Mouse (Mus musculus) urinary bladder, postnatal 14 days (tissue): ENCODE results near the gene Shoc2.
"Not testable (repeated sequence)": the region's sequence is repeated elsewhere in the genome, so short reads cannot be mapped to it uniquely, and the experiment has no call there.

Experiments
- DNase-seq: peaks from one replicate; pipeline ENCODE4 v3.0.0; 2021; ENCODE audit warnings: low spot score

Shoc2 gene

DNA sequence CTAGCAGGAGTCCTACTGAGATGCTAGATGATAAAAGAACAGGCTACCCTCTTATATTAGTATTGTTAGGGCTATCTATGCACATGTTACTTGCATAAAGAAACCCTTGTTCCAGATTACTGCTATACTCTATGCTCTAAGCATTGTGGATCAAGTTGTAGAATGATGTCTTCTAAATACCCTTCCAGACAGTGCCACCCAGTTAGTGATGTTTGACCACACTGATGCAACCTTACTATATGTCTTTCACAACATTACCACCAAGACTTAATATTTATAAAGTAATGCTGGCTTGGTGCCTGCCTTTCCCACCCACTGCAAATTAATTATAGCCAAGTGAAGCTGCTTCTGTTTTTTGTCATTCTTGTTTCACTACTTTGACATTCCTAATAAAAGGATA, 11.1 kb upstream of the Shoc2 start:
- DNase-seq = no peak

- DNase-seq = no peak
These were observed 10.1 kb upstream of the Shoc2 start for GRCm38 (mm10) chr19:53934046-53934445.

- DNase-seq = no peak
These were observed 4.6 kb upstream of the Shoc2 start for GRCm38 (mm10) chr19:53939467-53939866.

GRCm38 (mm10) chr19:53941139-53941538, 3.0 kb upstream of the Shoc2 start:
- DNase-seq = no peak

DNA sequence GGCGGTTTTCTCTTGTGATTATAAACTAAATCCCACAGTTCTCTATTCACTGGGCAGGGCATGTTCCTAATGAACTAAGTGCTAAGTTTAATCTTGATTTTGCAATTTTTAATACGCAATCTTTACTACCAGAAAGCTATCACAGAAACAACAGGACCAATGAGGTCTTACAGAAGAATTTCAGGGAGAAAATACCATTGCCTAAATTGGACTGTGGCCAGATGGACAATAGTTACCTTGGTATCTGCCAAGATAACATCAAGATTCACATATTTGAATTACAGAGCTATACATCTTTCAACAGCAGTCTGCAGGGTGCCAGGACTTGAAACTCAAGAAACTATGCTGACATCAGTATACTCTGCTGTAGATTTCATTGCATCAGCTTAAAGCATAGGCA, 1.8 kb upstream of the Shoc2 start:
- DNase-seq = no peak

DNA sequence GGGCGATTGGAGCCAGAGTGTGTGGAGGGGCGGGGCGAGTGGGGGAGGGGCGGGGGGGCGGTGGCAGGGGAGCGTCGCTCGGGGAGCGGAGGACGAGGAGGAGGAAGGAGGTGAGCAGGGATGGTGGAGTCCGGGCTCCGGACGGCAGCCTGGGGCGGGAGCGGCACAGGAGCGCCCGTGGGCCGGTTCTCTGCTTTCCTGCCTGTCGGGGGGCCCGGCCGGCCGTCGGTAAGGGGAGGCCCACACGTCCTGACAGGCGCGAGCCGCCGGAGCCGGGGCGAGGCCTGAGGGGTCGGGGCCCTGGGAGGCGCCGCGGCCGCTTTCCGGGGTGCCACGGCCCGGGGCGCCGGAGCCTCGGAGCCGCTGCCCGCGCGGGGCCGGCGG, 672 bp downstream of the Shoc2 start:
- no peak for DNase-seq

DNA sequence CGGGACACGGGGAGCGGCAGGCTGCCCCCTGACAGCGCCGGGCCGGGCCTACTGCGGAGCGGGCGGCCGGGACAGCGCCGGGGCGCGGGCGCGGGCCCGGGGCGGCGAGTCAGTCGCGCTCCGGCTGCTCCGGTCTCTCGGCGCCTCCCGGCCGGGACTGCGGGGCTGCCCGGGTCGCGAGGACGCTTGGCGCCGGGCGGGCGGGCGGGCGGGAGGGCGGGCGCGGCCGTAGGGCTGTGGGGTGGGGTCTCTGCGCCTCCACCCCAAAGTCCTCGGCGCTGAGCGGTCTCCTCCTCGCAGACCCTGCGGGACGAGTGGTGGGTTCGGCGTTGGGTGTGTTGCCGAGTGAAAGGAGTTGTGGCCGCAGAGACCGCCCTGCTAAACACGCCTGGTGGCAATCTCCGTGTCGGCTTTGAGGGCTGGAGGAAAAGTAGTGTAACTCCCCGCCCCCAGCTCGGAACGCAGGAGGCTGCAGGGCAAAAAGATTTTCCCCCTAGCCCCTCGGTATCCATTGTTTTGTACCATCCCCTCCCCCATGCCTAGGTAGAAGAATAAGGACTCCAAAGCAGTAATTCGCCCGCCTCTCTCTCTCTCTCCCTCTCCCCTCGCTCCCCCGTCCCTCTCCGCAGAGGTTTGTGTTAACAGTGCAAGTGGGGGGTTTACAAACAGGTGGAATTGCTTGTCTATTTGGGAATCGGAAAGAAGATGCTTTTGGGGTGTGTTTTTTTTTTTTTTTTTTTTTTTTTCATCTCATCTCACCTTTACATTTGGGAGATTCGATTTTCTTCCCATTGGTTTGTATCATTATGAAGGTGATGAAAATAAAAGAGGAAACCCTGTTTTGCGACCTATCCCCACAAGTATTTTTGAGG, 1.3 kb downstream of the Shoc2 start:
- DNase-seq = peak; percentile 52

- no peak for DNase-seq
These were observed 13.4 kb downstream of the Shoc2 start for GRCm38 (mm10) chr19:53957513-53957912.

- no peak for DNase-seq
These were observed 18.4 kb downstream of the Shoc2 start for GRCm38 (mm10) chr19:53962511-53962910.

DNA sequence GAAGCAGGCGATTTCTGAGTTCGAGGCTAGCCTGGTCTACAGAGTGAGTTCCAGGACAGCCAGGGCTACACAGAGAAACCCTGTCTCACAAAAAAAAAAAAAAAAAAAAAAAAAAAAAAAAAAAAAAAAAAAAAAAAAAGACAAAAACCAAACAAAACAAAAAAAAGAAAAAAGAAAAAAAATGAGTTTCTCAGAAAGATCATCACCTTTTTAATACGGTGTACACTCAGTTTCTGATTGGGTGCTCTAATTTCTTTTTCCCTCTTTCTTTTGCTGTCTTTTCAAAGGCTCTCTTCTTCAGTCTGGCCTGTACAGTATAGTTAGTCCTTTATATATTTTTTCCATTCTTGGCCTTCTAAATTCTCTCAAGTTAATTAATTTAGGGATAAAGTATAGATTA, 20.2 kb downstream of the Shoc2 start:
- DNase-seq = not testable (repeated sequence)

DNA sequence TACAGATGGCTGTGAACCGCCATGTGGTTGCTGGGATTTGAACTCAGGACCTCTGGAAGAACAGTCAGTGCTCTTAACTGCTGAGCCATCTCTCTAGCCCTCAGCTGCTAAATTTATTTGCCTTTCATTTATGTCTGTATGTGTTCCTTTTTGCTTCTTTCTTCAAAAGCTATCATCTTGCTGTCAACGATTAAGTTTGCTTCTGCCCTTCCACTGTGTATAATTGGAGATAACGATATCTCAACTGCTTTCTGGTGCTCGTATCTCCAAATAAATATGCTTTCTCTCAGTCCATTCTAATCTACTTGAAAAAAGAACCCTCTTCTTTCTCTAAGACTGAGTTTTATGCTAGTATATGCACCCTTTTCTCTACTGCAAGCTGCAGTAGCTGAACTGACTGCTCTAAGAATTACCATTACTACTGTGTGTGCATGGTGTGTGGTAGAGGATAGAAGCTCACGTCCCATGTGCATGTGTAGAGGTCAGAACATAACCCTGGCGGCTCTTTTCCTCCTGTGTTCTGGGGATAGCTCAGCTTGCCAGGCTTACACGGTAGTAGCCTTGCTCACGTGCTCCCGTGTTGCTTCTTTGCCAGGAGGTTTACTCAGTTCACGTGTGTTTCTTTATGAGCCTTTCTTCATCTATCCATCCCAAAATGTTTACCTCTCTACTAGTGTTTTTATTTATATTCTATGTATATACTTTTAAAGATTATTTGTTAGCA, 21.0 kb downstream of the Shoc2 start:
- no peak for DNase-seq

GRCm38 (mm10) chr19:53969226-53969625, 25.1 kb downstream of the Shoc2 start:
- DNase-seq = no peak

DNA sequence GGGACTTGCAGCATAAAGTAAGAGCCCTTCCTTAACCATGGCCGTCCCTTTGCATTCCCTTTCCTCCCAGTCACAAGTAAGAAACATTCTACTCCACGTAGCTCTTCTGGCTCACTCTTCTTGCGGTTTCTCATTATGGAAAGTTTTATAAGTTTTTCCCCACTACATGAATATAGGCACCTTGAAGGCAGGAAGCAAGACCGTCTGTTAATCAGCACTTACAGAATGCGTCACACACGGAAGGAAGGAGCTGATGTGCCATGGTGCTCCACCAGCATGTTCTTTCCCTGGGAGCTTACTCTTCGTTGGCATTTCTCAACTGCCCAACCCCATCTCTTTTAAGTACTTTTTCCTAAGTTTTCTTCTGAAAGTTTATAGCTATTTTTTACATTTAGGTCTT, 27.8 kb downstream of the Shoc2 start:
- no peak for DNase-seq

GRCm38 (mm10) chr19:53973656-53974055, 29.6 kb downstream of the Shoc2 start:
- no peak for DNase-seq

DNA sequence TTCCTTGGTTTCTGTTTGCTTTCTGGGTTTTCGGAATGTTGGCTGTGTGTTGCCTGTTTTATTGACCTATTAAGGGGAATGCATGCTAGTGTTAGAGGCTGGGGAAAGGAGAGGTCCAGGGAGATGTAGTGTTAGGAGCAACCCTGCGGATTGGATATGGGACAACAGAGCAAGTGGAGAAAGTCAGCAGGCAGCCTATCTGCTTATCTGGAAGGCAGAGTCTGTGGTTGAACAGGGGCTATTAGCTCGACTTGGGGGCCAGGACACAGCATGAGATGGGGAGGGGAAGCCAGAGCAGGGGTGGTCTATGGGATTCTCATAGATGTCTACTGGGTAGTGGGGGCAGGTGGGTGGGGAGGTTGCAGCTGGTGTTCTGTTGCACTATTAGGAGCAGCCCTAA, 37.9 kb downstream of the Shoc2 start:
- DNase-seq = no peak

GRCm38 (mm10) chr19:53983336-53983735, 39.2 kb downstream of the Shoc2 start:
- no peak for DNase-seq

DNA sequence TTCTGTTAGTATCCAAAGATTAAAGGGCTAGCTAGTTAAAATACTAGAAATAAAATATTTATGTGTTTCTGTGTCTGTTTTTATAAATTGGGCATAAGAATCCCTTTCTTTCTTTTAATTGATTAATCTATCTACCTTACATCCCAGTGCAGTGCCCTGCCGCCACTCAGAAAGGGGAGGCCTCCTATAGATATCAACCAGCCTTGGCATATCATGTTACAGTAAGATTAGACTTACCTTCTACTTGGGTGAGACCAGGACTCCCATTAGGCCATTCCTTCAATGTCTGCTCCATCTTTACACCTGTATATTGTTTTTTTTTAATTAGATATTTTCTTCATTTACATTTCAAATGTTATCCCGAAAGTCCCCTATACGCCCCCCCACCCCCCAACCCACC, 40.5 kb downstream of the Shoc2 start:
- DNase-seq = no peak

DNA sequence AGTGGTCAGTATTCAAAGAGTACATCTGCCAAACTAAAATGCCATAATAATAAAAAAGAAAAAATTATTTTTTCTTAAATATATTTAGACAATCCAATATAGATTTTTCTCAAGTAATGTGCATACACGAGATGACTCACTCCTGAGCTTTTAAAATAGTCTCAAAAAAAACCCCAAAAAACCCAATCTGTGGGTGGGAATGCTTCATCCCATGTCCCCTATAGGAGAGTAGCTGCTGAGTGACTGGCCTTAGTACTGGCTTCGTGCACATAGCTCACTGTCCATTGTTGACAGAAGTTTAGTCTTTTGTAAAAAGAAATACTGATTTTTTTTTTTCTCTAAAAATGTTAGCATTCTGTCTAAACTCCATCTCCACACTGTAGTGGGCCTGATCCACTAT, 46.4 kb downstream of the Shoc2 start:
- no peak for DNase-seq

GRCm38 (mm10) chr19:53993860-53994259, 49.8 kb downstream of the Shoc2 start:
- no peak for DNase-seq

DNA sequence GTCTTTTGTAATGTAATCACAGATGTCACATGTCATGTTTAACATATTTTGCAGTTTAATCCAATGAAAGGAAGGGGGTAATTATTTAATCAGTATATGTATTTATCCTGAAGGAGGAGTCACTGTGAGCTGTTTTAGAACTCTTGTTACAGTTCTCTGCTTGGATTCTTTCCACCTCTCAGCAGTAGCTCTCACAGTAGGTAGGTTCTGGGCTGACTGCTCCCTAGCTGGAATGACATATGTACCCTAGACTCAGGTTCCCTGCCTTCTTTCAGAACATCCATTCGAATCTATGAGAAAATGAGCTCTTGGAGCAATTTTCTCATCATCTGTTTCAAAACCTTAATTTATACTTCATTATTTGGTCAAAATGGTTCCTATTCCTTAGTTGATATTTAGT, 50.2 kb downstream of the Shoc2 start:
- no peak for DNase-seq

DNA sequence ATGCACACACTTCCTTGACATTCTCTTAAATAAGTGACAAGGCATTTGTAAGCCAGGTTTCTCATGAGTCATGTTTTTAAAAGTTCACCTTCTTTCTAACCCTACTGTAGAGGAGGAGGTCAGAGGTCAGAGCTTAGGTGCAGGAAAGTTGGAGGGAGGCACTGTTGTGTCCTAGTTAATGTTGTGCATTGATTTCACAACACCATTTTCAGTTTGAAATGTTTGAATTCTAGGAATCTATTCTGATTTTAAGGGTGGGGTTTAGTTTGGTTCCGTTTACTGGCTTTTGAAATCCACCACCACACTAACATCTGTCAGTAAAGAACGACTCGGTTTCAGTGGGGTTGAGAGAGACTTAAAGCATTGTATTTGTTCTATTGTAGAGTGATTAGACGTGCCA, 66.9 kb downstream of the Shoc2 start:
- DNase-seq = no peak

DNA sequence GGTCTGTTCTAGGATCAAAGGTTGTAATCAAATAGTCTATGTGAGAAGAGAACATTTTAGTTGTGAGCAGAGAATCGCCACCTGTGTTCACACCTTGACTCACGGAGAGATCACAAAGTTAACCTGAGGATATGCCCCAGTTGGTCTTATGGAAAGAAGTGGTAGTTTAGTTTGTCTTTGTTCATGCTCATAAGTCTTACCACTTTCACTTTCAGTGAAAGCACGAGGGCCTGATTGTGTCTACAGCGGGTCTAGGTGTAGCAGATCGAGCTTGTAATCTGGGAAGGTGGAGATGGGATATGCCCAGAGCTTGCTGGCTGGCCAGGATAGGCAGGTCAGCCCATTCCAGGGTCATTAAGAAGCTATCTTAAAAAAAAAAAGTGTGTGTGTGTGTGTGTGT, 70.9 kb downstream of the Shoc2 start:
- DNase-seq = no peak

DNA sequence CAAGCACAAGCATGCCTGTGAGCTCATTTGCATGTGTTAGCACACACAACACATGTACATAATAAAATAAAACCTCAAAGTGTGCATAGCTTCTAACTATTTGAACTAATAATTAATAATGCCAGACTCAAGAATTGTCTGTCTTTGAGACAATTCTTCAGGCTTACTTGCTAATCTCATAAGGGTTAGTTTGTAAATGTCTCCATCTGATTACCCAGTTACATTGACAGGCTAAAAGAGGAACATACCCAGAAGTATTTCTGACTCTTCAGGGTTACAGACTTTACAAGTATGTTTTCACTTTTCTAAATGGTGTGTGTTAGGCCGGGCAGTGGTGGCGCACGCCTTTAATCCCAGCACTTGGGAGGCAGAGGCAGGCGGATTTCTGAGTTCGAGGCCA, 71.4 kb downstream of the Shoc2 start:
- no peak for DNase-seq

DNA sequence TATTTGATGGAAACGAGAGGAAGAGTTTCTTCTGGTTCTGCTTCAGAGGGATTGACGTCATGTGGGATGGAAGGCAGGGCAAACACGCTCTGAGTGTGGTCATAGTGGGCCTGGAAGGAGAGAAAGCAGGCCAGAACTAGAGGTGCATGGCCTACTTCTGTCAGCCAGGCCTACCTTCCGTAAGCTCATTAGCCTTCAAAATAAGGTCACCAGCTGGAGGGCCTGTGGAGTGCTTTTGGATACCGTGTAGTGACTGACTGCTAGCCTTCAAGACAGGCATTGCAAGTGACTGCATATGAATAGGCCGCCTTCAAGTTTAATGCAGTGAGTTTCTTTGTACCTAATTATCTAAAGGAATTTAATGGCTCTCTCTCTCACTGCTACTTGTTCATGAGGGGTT, 91.0 kb downstream of the Shoc2 start:
- DNase-seq = no peak
